Mouse (Mus musculus) intestine, postnatal 0 days (tissue): ENCODE results near the gene Vangl1. TPM values are rescaled to one million over a fixed set of nuclear protein-coding genes. Genes with fewer than 3 reads are reported as not detected.

Experiments used
- ATAC-seq: fragments of 200-750 bp; cut with Nextera tagmentation; 2 replicates; pipeline ENCODE4 v1.8.0; 2017; ENCODE audit warnings: mild to moderate bottlenecking, moderate TSS enrichment, moderate library complexity
- H3K27ac ChIP-seq: fragments of 300-500 bp; sonication (generic); 2 replicates; pipeline ENCODE4 v1.5.1; 2014; ENCODE audit warnings: mild to moderate bottlenecking, low read depth, low read length, moderate library complexity
- H3K27me3 ChIP-seq: fragments of 300-500 bp; sonication (generic); replicated peaks from 2 replicates; pipeline ENCODE4 v1.6.1; 2014; ENCODE audit warnings: low read length, mixed read lengths; ENCODE audit not compliant: control insufficient read depth, insufficient read depth
- H3K36me3 ChIP-seq: fragments of 300-500 bp; sonication (generic); 2 replicates; pipeline ENCODE4 v1.6.1; 2014; ENCODE audit warnings: mild to moderate bottlenecking, moderate library complexity; ENCODE audit not compliant: control insufficient read depth, insufficient read depth
- H3K4me1 ChIP-seq: fragments of 300-500 bp; sonication (generic); replicated peaks from 2 replicates; pipeline ENCODE4 v1.6.1; 2014; ENCODE audit warnings: antibody characterized with exemption, low read length, mixed read lengths; ENCODE audit not compliant: control insufficient read depth, insufficient read depth
- H3K4me2 ChIP-seq: fragments of 300-500 bp; sonication (generic); replicated peaks from 2 replicates; pipeline ENCODE4 v1.6.1; 2014; ENCODE audit warnings: low read depth, mild to moderate bottlenecking, moderate library complexity
- H3K4me3 ChIP-seq: fragments of 300-500 bp; sonication (generic); 2 replicates; pipeline ENCODE4 v1.5.1; 2014; ENCODE audit warnings: low read depth, low read length
- H3K9ac ChIP-seq: fragments of 300-500 bp; sonication (generic); 2 replicates; pipeline ENCODE4 v1.6.1; 2014; ENCODE audit warnings: mild to moderate bottlenecking, low read depth, low read length
- H3K9me3 ChIP-seq: fragments of 300-500 bp; sonication (generic); 2 replicates; pipeline ENCODE4 v1.6.1; 2016; ENCODE audit warnings: mixed run types; ENCODE audit not compliant: control insufficient read depth
- CTCF ChIP-seq: sonication (generic); IDR thresholded peaks from 2 replicates; pipeline ENCODE4 v1.5.1; 2016; ENCODE audit warnings: low read depth, mild to moderate bottlenecking, control low read depth, antibody characterized with exemption, moderate library complexity
- WGBS: fragments of 180-500 bp; shearing (Covaris S2); extraction: QIAGEN DNeasy Blood & Tissue Kit; methylation state at CpG from one replicate; pipeline ENCODE4 v1.1.7; 2014; 5-methylcytosine and 5-hydroxymethylcytosine counted together
- polyA plus RNA-seq: library from polyadenylated mRNA; unstranded; fragments of >200 nt; fragmentation: Nextera tagmentation; extraction: Ambion mirVana; gene quantifications from 2 replicates; pipeline ENCODE4 v1.2.1, GENCODE M21; 2015

Gene Vangl1
- polyA plus RNA-seq, 1 experiment from 2014 or later = 7.2 TPM

DNA sequence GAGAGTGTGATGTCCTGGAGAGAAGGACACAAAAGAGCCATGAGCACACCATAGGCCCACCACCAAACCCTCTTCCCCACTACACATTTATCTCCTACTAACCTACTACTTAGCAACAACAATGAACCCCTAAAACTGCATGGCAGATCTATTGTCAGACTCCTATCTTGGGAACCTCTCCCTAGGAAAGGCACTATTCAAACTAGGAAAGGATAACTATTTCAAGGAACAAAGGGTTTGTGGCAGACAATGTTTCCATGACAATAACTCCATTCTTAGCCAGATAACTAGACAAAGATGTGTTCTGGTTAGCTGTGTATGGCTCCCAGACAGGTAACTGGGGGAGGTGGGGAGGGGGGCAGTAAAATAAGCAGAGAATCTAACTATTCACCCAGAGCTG is 13.9 kb downstream of the Vangl1 start:
- Histone ChIP-seq H3K4me2 (no peak overlapping the region), H3K27me3 (no peaks in the 10 kb centered on the region), H3K27ac (no peak overlapping the region), H3K4me3 (no peak overlapping the region), H3K36me3 (peaks cover 14% of the 10 kb centered on the region), H3K4me1 (peaks cover 26% of the 10 kb centered on the region), H3K9ac (no peak overlapping the region), H3K9me3 (no peaks in the 10 kb centered on the region)
- ATAC-seq = no peak
- no peak for TF ChIP-seq CTCF

- Histone ChIP-seq H3K9me3 (no peaks in the 10 kb centered on the region), H3K4me1 (peaks cover 21% of the 10 kb centered on the region), H3K27ac (no peak overlapping the region), H3K27me3 (no peaks in the 10 kb centered on the region), H3K36me3 (peaks cover 14% of the 10 kb centered on the region), H3K4me2 (no peak overlapping the region), H3K4me3 (no peak overlapping the region), H3K9ac (no peak overlapping the region)
- no peak for ATAC-seq
- WGBS = 55% methylated on average over 4 of the region's 4 CpGs
- TF ChIP-seq CTCF = no peak
Measured at GRCm38 (mm10) chr3:102190015-102190414, 14.5 kb downstream of the Vangl1 start.

DNA sequence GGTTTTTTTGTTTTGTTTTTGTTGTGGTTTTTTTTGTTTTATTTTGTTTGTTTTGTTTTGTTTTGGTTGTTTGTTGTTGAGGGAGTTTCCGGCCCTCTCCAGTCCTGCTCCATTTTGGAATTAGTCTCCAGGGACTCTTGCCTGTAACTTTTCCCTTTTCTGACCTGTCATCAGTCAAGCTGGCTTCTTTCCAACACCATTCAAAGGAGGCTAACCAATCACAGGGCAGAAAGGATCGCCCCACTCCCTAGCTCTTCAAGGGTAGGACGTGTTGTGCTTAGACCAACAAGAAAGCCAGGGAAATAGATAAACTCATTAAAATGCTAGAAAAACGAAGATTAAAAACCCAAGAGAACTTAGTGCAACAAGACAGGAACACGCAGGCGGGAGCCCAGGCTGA is 15.5 kb downstream of the Vangl1 start:
- Histone ChIP-seq H3K27ac (no peak overlapping the region), H3K27me3 (no peaks in the 10 kb centered on the region), H3K4me3 (no peak overlapping the region), H3K4me2 (no peak overlapping the region), H3K4me1 (peaks cover 11% of the 10 kb centered on the region), H3K36me3 (peaks cover 13% of the 10 kb centered on the region; the same call in 1 of the 2 replicates), H3K9ac (no peak overlapping the region), H3K9me3 (no peaks in the 10 kb centered on the region)
- TF ChIP-seq CTCF = no peak
- WGBS = 52% methylated on average over 6 of the region's 6 CpGs
- ATAC-seq = no peak

GRCm38 (mm10) chr3:102187401-102187800 is 17.1 kb downstream of the Vangl1 start:
- no peak overlapping the region for H3K4me3 ChIP-seq
- TF ChIP-seq CTCF = no peak
- no peak overlapping the region for H3K27ac ChIP-seq
- ATAC-seq = no peak
- H3K9me3 ChIP-seq = no peaks in the 10 kb centered on the region
- no peaks in the 10 kb centered on the region for H3K27me3 ChIP-seq
- H3K36me3 ChIP-seq = peaks cover 19% of the 10 kb centered on the region
- no peak overlapping the region for H3K9ac ChIP-seq
- H3K4me2 ChIP-seq = no peak overlapping the region
- WGBS = 67% methylated on average over 4 of the region's 4 CpGs
- no peaks in the 10 kb centered on the region; the same call in 1 of the 2 replicates for H3K4me1 ChIP-seq

GRCm38 (mm10) chr3:102184721-102185120 is 19.8 kb downstream of the Vangl1 start:
- 71% methylated on average over 5 of the region's 5 CpGs for WGBS
- no peaks in the 10 kb centered on the region for H3K9me3 ChIP-seq
- no peak for ATAC-seq
- no peaks in the 10 kb centered on the region for H3K27me3 ChIP-seq
- H3K27ac ChIP-seq = no peak overlapping the region
- H3K4me3 ChIP-seq = no peak overlapping the region
- TF ChIP-seq CTCF = no peak
- H3K36me3 ChIP-seq = peaks cover 39% of the 10 kb centered on the region
- H3K4me1 ChIP-seq = no peaks in the 10 kb centered on the region
- no peak overlapping the region for H3K9ac ChIP-seq
- H3K4me2 ChIP-seq = no peak overlapping the region

DNA sequence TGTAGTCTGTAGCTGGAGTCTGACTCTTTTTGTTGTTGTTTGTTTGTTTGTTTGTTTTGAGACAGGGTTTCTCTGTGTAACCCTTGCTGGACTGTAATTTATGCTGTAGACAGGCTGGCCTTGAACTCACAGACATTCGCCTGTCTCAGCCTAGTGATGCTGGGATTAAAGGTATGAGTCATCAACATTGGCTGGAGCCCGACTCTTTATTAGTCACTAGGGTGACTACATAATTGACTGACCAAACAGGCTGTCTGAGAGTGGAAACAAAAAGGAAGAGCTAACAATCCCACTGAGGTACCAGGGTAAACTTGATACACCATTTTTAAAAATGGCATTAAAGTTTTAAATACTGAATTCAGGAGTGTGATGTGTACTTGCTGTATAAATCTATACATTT is 21.9 kb downstream of the Vangl1 start:
- Histone ChIP-seq H3K36me3 (peaks cover 39% of the 10 kb centered on the region), H3K27ac (no peak overlapping the region), H3K4me3 (no peak overlapping the region), H3K4me2 (no peak overlapping the region), H3K27me3 (no peaks in the 10 kb centered on the region), H3K4me1 (no peaks in the 10 kb centered on the region), H3K9ac (no peak overlapping the region), H3K9me3 (no peaks in the 10 kb centered on the region)
- no peak for TF ChIP-seq CTCF
- ATAC-seq = no peak
- 80% methylated on average over 2 of the region's 2 CpGs for WGBS

DNA sequence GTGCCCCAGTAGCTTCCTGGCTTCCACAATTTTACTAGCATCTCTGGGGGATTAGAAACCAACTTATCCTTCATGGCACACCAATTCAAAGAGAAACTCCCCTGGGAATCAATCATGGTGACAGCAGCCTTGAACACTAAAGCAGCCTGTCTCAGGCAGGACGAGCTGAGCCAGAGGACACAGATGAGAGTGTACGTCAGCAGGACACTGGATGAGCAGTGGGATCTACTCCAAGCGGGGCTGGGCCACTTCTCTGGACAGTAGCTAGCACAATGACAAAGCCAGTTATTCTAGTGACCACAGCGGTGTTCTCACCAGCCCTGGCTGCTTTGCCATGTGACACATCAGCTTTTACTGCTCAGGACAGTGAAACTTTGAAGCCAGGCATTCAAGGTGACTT is 23.3 kb downstream of the Vangl1 start:
- no peak overlapping the region for H3K4me3 ChIP-seq
- 93% methylated on average over 4 of the region's 4 CpGs for WGBS
- H3K27me3 ChIP-seq = no peaks in the 10 kb centered on the region
- no peaks in the 10 kb centered on the region for H3K9me3 ChIP-seq
- H3K27ac ChIP-seq = no peak overlapping the region
- ATAC-seq = no peak
- no peak overlapping the region for H3K4me2 ChIP-seq
- peaks cover 33% of the 10 kb centered on the region; the same call in 1 of the 2 replicates for H3K36me3 ChIP-seq
- no peak overlapping the region for H3K9ac ChIP-seq
- no peak for TF ChIP-seq CTCF
- H3K4me1 ChIP-seq = no peaks in the 10 kb centered on the region
